Mouse (Mus musculus) testis, adult 2 months (tissue): ENCODE measurements around the gene S1pr2. TPM values are rescaled to one million over a fixed set of nuclear protein-coding genes. Genes with fewer than 3 reads are reported as not detected.

ENCODE experiments used
- H3K27ac ChIP-seq: fragments of 200-500 bp; 2 replicates; pipeline ENCODE4 v1.5.1; 2012; ENCODE audit warnings: low read depth, low read length; ENCODE audit not compliant: control insufficient read depth, insufficient read depth
- H3K27me3 ChIP-seq: fragments of 200-500 bp; 2 replicates; pipeline ENCODE4 v1.6.1; 2012; ENCODE audit warnings: mild to moderate bottlenecking, low read length, moderate library complexity; ENCODE audit not compliant: control insufficient read depth, insufficient read depth
- H3K36me3 ChIP-seq: fragments of 200-500 bp; 2 replicates; pipeline ENCODE4 v1.6.1; 2012; ENCODE audit warnings: mild to moderate bottlenecking, low read length; ENCODE audit not compliant: control insufficient read depth, insufficient read depth
- H3K4me1 ChIP-seq: fragments of 200-500 bp; 2 replicates; pipeline ENCODE4 v1.6.1; 2012; ENCODE audit warnings: low read length; ENCODE audit not compliant: control insufficient read depth, insufficient read depth
- H3K4me3 ChIP-seq: fragments of 200-500 bp; 2 replicates; pipeline ENCODE4 v1.5.1; 2012; ENCODE audit warnings: low read depth, mild to moderate bottlenecking, low read length, moderate library complexity, mixed read lengths; ENCODE audit not compliant: control insufficient read depth
- CTCF ChIP-seq: fragments of 200-500 bp; IDR thresholded peaks from 2 replicates; pipeline ENCODE4 v1.5.1; 2012; ENCODE audit warnings: low read depth, mild to moderate bottlenecking, inconsistent platforms, low read length, moderate library complexity; ENCODE audit not compliant: control insufficient read depth, insufficient read depth, insufficient replicate concordance
- POLR2A ChIP-seq: fragments of 200-500 bp; IDR thresholded peaks from 2 replicates; pipeline ENCODE4 v1.6.1; 2012; ENCODE audit warnings: low read depth, mild to moderate bottlenecking, inconsistent platforms, low read length, moderate library complexity; ENCODE audit not compliant: control insufficient read depth
- polyA plus RNA-seq: library from polyadenylated mRNA; depleted of rRNA; stranded (reverse); fragments of >200 nt; gene quantifications from 2 replicates; pipeline ENCODE4 v1.2.3, GENCODE M21; 2012

The S1pr2 gene
- polyA plus RNA-seq, 1 experiment: 0.70 TPM

DNA sequence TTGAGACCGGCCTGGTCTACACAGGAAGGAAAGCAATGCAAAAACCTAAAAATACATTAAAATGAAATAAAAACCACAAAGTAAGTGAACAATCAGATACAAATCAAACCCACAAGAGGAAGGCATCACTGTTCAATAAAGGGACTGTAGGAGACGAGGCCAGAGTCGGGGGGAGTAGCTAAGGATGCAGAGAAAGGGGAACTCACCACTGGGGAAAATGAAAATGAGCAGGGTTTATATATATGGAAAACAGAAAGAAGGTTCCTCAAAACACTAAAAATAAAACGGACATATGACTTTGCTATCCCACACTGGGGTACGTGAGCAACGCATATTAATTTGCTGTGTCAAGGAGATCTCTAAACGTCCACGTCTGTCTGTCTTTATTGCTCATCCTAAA lies 20.5 kb upstream of the S1pr2 start:
- Histone ChIP-seq H3K4me3 (no peak overlapping the region), H3K36me3 (no peaks in the 10 kb centered on the region), H3K27me3 (no peaks in the 10 kb centered on the region), H3K27ac (no peak overlapping the region), H3K4me1 (no peaks in the 10 kb centered on the region)
- TF ChIP-seq POLR2A (no peak), CTCF (no peak)

DNA sequence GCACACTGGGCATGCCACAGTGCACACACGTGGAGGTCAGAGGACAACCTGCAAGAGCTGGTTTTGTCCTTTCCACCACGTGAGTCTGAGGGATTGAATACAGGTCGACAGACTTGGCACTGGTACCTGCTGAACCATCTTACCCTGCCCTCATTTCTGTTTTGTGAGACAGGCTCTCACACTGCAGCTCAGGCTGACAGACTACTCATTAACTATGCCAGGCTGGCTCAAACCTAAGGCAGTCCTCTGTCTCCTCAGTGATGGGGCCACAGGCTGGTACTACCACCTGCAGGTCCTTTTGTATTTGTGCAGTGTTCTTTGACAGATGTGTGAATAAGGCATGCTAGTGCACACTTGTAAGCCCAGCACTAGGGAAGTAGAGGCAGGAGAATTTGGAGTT lies 18.5 kb upstream of the S1pr2 start:
- peak overlapping the region; percentile 74 for H3K4me3 ChIP-seq
- H3K36me3 ChIP-seq: no peaks in the 10 kb centered on the region
- TF ChIP-seq CTCF (no peak), POLR2A (no peak)
- H3K4me1 ChIP-seq: peaks cover 2% of the 10 kb centered on the region
- H3K27me3 ChIP-seq: no peaks in the 10 kb centered on the region
- H3K27ac ChIP-seq: no peak overlapping the region

DNA sequence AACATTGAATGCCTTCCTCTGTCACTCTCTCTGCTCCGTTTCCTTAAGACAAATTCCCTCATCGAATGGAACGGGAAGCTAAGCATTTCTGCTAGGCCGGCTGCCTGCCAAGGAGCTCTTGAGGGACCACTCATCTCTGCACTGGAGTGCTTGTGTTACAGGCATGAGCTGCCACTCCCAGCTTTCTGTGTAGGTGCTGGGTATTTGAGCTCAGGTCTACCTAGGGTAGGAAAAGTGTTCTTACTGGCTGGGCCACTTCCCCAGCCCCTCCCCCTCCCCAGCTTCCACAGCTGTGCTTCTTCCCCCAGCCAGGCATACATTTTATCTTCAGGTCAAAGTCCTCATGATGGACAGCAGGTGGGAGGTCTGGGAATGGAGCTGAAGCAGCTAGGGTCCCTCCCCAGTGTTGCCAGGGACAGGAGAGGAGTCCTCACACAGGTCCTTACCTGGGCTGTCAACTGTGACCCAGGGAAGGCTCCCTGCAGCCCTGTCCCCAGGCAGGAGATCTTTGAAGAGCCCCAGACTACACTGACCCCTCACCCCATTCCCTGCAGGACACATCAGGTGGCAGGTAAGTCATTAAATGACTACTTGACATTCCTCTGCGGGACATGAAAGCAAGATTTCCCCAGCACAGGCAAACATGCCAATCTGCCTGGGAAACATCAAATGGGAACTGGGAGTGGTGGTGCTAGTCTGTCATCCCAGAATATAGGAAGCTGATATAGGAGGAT lies 16.8 kb upstream of the S1pr2 start:
- no peaks in the 10 kb centered on the region for H3K36me3 ChIP-seq
- no peaks in the 10 kb centered on the region for H3K27me3 ChIP-seq
- no peak overlapping the region for H3K4me3 ChIP-seq
- no peak overlapping the region for H3K27ac ChIP-seq
- TF ChIP-seq CTCF: no peak
- TF ChIP-seq POLR2A: no peak
- peaks cover 2% of the 10 kb centered on the region for H3K4me1 ChIP-seq

DNA sequence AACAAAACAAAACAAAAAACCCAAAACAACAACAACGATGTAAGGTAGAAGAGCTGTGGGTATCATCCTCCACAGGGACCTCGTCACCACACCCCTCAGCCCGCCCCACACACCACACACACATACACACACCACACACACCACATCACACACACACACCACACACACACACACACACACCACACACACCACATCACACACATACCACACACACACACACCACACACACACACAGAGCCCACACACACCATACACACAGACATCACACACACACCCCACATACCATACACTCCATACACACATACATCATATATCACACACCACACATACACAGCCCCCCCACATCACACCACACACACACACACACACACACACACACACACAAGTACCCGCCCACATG lies 15.0 kb upstream of the S1pr2 start:
- Histone ChIP-seq H3K27me3 (no peaks in the 10 kb centered on the region), H3K36me3 (no peaks in the 10 kb centered on the region), H3K4me1 (peaks cover 2% of the 10 kb centered on the region), H3K27ac (no peak overlapping the region), H3K4me3 (no peak overlapping the region)
- TF ChIP-seq CTCF: no peak
- TF ChIP-seq POLR2A: no peak

DNA sequence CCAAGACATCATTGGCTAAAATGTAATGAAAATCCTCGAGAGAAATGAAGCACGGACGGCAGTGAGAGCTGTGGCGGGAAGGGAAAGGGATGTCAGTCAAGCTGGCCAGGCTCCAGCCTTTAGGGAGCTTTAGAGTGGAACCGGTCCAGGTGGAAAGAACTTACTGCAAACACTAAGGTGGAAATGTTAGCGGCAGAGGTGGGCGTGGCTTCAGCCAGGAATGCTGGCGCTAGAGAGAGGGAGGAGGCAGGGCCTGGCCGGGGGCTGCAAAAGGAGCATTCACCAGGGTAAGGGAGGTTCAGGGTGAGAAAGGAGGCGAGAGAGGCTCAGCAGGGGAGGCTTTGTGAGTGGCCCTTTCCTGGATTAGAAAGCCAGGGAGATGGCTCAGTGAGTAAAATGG lies 14.3 kb upstream of the S1pr2 start:
- no peak for TF ChIP-seq POLR2A
- TF ChIP-seq CTCF: no peak
- Histone ChIP-seq H3K4me1 (peaks cover 2% of the 10 kb centered on the region), H3K27ac (no peak overlapping the region), H3K36me3 (no peaks in the 10 kb centered on the region), H3K4me3 (no peak overlapping the region), H3K27me3 (no peaks in the 10 kb centered on the region)

DNA sequence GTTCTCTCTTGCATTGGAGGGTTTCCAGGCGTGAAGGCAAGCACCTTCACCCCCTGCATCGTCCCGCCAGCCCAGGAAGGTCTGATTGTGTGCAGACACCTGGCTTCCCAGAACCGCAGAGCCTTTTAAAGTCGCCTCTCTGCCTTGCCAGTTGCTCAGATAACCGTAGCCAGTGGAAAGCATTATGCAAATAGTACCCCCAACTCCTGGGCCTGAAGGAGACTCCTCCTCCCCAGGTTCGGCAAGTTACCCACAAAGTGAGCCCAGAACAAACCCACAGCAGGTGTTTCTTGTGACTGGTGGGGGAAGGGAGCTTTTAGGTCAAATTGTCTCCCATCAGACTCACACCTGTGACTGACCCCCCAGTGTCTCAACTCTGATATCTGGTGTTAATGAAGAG lies 11.4 kb upstream of the S1pr2 start:
- Histone ChIP-seq H3K36me3 (no peaks in the 10 kb centered on the region), H3K27me3 (no peaks in the 10 kb centered on the region), H3K4me3 (no peak overlapping the region), H3K4me1 (peaks cover 2% of the 10 kb centered on the region), H3K27ac (no peak overlapping the region)
- no peak for TF ChIP-seq CTCF
- TF ChIP-seq POLR2A: no peak

DNA sequence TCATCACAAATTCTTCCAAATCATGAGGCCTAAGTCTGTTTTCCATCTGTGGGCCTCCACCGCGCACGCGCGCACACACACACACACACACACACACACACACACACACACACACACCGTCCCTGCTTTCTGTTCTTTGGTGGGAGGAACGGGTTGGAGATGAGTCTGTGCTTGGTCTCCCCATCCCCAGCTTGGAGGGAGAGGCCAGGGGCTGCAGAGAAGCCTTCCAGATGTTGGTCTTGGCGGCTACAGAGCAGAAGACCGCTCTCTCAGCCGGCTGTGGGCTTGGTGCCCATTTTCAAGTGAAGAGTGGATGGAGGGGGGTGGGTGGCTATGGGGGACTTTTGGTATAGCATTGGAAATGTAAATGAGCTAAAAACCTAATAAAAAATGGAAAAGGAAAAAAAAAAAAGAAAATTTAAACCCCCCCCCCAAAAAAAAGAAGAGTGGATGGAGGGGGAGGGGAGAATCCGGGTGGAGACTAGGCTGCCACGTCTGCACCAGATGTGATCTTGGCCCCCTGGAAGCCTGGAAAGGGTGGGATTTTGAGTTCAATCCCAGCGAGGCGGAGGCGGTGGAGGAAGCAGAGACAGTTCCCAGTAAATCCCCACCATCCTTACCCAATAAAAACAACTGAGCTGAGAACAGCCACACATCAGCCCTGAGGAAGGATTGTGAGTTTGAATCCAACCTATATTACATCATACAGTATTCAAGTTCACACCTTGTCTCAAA lies 10.5 kb upstream of the S1pr2 start:
- TF ChIP-seq POLR2A (no peak), CTCF (no peak)
- Histone ChIP-seq H3K36me3 (no peaks in the 10 kb centered on the region), H3K4me1 (peaks cover 2% of the 10 kb centered on the region), H3K27ac (no peak overlapping the region), H3K4me3 (no peak overlapping the region), H3K27me3 (no peaks in the 10 kb centered on the region)
